Mouse (Mus musculus) fat pad, adult 2 months (tissue): ENCODE measurements around the gene Mllt3.
A peak's percentile ranks its signal among the peaks of the same experiment; 100 is the strongest.

Source experiments
- DNase-seq: peaks from one replicate; pipeline ENCODE4 v3.0.0-alpha.2; 2011; ENCODE audit warnings: low read depth, low spot score; ENCODE audit errors: extremely low read depth

Gene Mllt3

DNA sequence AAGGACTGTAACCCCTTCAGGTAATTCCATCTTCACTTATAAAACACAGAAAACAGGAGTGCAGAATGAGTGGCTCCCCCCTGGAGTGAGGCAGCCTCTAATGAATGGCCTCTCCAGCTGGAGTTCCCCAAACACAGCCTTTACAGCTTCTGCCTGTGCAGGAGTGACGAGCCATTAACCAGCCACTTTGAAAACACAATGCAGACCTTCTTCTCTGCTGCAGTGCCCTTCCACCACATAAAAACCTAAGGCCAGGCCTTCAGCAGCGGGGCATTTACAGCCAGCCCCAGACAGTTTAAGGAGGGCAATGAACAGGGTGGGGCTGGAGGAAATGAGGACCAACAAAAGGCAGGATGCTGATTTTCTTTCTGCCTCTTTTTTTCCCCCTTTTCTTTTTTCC is 198.9 kb downstream of the Mllt3 start:
- DNase-seq = no peak

DNA sequence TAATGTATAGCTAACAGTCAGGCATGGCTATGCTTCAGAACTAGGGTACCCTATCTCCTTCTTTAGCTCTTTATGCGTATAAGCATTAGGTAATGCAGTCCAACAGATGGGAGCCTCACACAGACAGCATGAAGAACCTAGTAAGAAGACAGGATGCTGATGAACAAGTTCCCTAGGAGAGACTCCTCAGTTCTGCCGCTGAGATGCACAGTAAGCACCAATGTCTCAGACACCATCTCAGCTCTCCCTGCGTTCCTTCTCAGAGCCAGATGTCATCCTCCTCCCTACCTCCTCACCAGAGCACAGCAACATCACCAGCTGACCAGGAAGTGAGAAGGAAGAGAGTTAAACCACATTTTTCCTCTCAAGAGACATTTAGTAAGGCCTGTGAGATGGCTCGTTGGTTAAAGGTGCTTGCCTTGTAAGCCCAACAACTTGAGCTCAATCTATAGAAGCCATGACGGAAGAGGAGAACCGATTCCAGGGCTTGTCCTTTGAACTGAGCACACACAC is 202.3 kb downstream of the Mllt3 start:
- no peak for DNase-seq

DNA sequence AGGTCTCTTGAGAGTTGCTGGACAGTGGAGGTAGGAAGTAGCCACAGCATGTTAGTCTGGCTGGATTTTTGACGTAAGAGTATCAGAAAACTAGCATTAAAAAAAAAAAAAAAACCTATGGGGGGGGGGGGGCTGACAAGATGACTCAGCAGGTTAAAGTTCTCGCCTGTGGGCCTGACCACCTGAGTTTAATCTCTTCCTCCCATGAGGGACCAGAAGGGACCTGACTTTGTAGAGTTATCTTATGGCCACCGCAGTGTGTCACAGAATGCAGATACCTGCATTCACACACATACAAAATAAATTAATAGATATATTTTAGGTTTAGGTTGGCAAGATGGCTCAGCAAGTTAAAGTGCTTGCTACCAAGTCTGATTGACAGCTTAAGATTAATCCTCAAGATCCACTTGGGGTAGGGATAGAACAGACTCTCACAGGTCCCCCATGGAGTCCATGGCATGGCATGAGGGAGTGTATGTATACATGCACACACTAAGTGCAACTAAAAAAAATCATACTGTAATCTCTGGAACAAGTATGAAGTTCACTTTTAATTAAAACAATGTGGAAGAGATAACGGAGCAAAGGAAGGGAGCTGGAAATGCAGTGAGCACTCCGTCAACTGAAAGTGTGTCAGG is 203.6 kb downstream of the Mllt3 start:
- DNase-seq = no peak

DNA sequence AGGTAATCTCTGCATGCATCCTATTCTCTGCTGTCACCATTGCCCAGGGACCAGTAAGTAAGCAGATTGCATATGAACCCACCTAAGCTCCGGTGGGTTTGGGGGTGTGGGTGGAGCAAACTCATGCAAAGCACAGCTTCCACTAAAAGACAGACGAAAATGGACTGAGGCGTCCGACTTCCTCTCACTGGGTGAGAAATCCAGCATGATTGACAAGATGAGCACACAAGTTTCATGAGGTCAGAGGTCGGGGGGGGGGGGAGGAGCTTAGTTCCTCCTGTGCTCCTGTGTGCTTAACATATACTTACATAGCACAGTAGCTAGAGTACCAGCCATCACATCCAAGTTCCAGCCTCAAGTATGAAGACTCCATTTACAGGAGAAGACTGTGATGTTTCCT is 206.8 kb downstream of the Mllt3 start:
- DNase-seq = no peak

DNA sequence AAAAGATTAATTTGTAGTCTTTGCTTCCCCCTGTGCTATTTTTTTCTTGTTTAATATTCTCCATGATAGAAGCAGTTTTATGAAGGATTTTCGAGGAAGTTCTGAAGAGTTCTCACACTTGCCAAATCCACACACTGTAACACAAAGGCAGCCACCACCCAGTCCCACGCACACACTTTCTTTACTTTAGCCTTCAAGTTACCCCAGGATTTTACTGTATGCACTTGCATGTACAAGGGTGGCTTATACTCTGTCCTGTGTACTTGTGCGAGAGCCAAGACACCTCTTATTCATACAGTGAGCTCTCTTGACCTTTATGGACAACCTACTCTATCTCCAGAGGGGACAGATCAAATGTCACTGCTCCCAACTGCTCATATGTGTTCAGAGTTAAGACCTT is 209.5 kb downstream of the Mllt3 start:
- no peak for DNase-seq

DNA sequence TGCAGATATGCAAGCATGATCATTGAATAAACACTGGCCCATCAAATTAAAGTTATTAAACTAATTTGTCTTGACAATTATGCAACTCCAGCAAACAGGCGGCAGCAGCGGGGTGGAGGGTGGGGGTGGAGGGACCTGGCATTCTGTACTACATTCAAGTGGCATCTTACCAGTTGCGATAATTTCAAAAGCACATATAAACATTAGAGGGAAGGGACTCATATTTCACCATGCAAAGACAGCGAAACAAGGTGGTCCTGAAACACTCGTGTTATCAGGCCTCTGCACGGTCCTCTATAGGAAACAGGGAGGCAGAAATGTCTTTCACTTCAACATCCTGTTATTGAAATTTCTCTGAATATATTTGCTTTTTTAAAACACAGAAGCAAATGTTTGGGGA is 210.0 kb downstream of the Mllt3 start:
- DNase-seq = no peak

DNA sequence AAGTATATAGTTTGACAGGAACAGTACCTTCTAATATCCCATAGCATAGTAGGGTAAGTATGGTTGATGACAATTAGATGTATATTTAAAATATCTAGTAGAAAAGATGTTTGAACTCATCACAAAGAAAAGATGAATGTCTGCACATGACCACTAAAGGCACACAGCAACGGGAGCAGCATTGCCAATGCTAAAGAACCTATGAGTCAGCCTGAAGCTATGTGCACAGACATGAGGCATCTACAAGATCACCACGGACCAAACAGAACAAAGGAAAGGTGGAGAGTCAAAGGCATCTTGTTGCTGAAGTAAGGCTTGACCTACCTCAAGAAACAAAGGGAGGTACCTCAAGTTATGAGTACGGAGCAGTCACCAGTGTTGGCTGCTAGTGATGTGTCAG is 212.3 kb downstream of the Mllt3 start:
- DNase-seq = no peak

DNA sequence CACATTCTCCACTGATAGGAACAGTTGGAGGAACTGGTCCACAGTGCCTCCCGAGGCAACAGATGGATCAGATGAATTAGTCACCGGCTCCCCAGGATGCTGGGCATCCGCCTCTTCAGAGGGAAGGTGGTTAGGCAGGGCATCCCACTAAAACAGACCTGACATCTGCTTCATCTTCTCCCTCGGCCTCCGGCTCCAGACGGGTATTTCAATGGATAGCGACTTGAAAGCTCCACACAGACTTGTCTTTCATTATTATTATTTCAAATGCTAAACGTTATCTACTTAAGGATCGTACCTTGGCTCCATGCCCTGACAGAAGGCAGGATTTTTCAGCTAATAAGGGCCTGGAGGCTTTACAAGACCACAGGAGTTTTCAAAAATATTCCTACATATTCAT is 214.0 kb downstream of the Mllt3 start:
- DNase-seq = no peak

DNA sequence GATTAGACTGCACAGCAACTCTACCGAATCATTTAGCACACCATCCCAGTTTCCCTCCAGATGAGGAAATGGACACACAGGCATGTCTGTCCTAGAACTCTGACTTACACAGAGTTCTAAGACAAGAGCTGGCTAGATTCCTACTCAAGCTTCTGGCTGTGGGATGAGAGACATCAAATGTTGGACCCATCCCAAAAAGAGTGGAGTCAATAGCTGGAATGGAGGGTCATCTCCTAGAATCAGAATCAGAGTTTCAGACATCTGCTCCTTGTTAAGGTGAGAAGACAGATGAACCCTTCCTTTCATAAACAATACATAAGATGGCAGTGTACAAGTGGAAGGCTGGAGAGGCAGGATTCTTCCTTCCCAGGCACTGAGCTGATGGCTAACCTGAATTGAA is 214.9 kb downstream of the Mllt3 start:
- no peak for DNase-seq

DNA sequence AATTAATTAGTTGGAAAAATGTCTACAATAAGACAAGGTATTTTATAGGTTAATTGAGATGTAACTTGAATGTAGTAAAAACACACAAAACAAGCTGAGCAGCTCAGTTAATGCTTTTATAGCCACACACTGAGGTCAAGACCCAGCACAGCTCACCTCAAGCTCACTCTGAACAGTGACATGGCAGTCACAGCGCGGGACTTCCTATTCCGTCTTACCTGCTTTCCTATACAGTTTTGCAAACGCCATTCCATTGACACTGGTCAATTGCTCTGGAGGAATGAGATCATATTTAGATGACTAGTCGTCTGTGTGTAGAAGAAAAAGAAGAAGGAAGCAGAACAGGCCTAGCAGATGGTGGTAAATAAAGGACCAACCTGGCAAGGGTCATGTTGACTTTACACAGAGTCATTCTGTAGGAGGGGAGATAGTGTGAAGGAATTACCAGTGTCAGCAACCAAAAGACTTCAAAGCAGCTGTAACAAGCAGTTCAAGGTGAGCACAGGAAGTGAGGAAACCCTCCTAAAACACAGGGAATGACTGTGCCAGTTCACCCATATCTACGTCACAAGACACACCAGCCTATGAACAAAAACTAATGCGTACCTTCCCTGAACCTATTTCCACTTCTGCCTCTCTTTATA is 217.6 kb downstream of the Mllt3 start:
- DNase-seq = no peak

DNA sequence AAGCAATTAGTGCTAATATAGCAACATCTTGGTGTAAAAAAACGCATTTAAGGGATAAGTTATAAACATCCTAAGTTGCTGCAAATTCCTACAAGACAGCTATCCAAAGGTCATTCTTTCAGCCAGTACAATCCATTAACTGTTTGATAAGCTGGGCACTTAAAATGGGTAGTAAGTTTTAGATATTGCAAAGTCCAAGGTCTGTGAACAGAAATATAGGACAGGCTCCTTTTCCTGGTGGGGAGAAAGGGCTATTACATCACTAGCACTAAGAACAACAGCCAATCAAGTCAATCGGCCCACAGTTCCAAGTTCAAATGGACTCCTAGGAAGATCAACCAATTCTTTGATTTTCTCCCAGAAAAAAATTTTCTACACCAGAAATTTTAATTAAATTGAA is 221.3 kb downstream of the Mllt3 start:
- DNase-seq = no peak

DNA sequence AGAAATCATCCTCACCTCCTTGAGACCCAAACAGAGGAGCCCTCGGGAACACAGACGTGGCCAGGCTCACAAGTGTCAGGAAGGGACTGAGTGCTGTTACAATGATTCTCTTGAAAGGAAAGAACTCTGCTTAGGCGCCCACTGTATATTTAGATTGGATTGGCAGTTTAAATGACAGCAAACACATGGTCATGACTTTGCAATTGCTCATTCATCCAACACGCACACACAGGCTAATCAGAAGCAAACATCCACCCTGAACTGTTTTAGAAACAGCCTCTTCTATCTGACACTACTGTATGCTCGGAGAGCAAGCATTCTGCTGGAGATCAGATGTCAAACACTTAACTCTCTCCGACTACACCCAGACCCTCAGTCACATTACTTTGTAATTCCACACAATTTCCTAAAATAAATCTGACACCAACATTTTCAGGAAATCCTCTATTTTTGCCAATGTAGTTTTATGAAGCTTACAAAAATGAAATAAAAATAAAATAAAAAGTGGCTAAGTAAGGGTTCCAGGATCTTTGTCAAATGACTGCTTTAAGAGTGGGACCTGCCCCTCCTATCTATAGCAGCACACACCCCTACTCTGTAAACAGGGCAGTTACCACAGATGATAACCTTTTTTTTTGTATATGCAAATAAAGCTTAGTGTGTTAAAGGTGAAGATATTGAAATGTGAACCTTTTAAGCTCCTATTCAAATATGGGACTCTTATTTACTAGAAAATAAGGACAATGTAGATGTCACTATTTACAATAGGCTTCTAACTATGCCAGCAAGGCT is 226.8 kb downstream of the Mllt3 start:
- no peak for DNase-seq

DNA sequence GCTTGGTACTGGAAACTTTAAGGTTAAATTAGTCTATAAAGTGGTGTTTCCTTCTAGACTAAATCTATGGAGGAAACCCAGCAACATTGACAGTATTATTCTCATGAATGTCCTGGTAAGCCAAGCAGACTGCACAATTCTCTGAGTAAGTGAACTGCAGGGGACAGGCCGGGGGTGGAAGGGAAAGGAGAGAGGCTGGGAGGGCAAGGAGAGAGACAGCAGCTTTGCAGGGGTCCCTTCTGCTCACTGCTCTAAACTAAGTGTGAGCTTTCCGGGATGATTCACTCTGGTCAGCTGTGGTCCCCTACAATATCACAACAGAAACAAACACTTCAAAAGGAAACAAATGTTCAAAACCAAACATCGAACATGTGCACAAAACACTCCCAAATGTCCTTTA is 228.6 kb downstream of the Mllt3 start:
- DNase-seq = no peak

DNA sequence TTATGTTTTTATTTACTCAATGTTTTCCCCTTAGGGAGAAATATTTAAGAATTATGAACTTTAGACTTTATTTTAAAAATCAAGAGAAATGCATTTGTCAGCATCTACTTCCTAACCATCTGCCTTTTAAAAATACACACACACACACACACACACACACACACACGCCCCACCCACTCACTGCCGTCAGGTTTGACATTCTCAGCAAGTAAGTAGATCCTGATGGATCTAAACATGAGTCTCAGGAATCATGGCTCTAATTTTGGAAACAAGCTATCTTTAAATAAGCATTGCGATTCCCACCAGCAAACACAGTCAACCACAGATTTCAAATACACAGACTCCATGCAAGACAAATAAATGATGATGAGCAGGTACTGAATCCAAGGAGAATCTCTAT is 229.9 kb downstream of the Mllt3 start:
- no peak for DNase-seq

DNA sequence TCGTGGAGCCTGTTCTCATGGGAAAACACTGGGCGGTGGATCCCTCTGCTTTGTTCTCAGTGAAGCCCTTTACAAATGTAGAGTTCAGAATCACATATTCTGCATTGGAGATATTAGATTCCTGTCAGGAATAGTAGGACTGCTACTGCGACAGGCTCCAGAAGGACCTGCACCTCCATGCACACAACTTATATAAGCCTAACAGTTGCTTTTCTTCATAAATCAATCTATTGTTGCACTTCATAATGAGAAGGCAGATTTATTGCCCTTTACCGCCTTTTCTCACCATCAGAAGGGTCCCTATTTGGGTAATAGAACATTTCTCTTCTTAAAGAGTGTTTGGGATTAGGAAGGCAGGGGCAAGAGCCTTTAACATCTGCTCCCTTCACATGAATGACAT is 231.0 kb downstream of the Mllt3 start:
- DNase-seq = no peak

DNA sequence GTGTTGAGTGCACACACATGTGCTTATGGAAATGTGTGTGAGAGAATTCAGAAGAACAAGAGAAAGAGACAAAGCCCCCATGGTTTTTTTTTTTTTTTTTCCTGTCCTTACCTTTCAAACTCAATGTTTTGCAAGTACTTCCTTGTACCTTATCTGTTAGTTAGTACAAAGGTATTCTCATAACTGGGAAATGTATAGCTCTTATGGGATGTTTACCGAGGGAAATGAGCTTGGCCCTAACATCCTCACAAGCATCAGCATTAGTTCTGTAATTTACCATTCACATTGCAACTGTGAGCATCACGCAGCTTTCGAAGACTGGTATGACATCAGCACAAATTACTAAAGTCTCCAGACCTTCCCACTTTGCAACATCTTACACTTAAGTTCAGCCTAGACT is 231.8 kb downstream of the Mllt3 start:
- no peak for DNase-seq

DNA sequence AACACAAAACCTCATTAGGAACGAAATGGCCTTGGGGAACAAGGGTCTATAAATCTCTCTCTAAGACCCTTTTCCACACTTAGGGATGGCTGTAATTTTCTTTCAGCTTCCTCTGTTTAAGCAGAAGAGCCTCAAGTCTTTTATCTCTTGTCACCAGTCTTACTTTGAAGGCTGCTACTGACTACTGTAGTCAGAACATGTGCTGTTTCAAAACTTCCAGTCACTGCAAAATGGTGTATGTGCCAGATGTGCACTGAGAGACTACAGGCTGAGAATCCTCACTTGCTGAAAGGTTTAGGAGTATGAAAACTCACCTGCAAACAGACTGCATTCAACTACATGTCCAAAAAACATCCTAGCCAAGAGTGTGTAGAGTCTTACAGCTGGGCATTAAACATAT is 232.9 kb downstream of the Mllt3 start:
- no peak for DNase-seq

DNA sequence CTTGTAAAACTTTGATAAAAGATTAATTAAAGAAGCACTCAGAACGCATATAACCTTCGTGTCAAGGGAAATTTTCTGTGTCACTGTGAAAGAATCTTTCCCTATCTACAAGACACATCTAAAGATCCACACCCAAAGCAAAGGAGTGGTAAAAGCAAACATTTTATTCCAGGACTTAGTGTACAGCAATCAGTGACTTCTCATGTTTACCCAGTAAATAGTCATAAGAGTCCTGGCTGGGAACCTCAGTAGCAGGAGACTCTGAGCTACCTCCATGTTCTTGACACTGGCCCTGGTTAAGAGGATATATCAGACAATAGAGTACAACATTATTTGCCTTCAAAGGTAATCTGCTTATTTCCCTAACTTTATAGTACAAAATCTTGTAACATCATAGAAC is 233.7 kb downstream of the Mllt3 start:
- DNase-seq = no peak

DNA sequence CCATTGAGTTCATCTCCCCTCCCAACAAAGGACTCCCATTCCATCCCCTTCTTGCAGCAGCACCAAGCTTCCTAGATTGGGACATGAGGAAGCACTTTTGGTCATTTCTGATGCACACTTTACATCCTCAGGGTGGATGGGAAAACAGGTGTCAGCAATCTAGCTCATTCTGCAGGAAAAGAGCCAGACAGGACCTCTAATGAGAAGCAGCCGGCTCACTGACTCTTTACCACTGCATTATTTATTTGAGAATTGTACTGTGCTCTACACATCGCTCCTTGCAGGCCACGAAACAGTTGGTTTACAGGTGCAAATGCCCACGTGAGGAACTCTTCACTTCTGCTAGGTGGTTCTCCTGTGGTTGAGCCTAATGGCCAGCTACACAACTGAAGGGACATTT is 237.9 kb downstream of the Mllt3 start:
- no peak for DNase-seq

DNA sequence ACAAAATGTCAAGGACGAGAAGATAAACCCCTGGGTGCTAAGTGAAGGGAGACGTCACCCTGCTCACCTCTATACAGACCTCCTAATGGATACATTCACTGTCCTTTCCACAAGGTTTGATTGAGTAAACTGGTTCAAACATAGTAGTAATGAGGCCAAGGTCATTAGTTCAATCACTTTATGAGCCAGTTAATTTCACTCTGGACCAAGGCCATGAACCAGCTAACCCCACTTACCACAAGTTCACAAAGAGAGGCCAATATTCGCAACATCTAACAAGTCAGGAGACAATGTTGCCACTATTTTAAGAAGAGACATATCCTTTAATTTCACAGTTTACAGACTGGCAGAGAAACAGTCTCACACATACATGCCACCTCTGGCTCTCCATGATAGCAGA is 238.9 kb downstream of the Mllt3 start:
- DNase-seq = no peak

DNA sequence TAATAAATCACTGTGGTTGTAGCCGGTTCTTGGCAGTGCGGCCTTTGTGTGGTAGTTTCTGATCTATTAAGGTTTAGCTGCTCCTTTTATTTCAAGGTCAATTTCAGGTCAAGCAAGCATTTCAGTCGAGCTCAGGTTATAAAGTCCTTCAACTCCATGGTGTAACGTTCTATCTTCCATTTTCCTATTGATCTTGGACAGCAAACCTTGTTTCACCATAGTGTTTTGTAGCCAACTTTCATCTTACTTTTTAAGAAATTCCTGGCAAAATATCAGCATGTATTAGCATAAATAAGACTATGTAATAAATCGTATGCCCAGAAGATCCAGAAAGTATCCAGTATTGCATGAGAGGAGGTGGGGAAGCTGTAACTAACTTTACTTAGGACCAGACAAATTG is 240.7 kb downstream of the Mllt3 start:
- DNase-seq = peak; percentile 78

DNA sequence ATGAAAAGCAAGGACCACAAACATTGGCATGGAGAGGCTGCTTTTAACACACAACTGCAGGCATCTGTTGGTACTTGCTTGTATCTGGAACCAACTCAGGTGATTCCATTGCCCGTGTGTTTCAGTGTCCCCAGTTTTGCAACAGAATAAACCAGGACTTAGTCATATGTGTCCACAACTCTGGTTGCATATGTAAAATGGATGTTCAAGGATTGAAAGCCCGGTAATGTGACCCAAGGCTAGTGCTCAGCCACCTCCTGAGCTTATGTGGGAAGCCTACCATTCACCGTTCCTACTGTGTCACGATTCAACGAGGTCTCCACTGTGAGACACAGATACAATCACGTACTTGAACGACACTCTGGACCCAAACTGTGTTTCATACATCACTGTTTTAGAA is 243.7 kb downstream of the Mllt3 start:
- DNase-seq = peak; percentile 51
